Mouse (Mus musculus) 3T3-L1 (cell line): ENCODE data around the gene Alg11.

Source experiments
- DNase-seq: peaks from one replicate; pipeline ENCODE4 v3.0.0-alpha.2; 2015; ENCODE audit warnings: low read depth, low spot score

The Alg11 gene

GRCm38 (mm10) chr8:22060446-22060889, at the start of gene Alg11:
Gene Alg11, plus strand, starts transcription at chr8:22060721.
- peak; percentile 98 for DNase-seq

- DNase-seq, result no peak
Observed at GRCm38 (mm10) chr8:22013034-22013707, 47.4 kb upstream of the Alg11 start.

- DNase-seq, result no peak
Observed at GRCm38 (mm10) chr8:22017731-22018130, 42.8 kb upstream of the Alg11 start.

- no peak for DNase-seq
Observed at GRCm38 (mm10) chr8:22019498-22019897, 41.0 kb upstream of the Alg11 start.

- DNase-seq, result no peak
Observed at GRCm38 (mm10) chr8:22022244-22022643, 38.3 kb upstream of the Alg11 start.

- DNase-seq, result no peak
Observed at GRCm38 (mm10) chr8:22025241-22025640, 35.3 kb upstream of the Alg11 start.

- DNase-seq, result no peak
Observed at GRCm38 (mm10) chr8:22028973-22029372, 31.5 kb upstream of the Alg11 start.

- DNase-seq, result no peak
Observed at GRCm38 (mm10) chr8:22030990-22031389, 29.5 kb upstream of the Alg11 start.

- no peak for DNase-seq
Observed at GRCm38 (mm10) chr8:22036137-22036536, 24.4 kb upstream of the Alg11 start.

GRCm38 (mm10) chr8:22037022-22037421, 23.5 kb upstream of the Alg11 start:
- DNase-seq, result no peak

GRCm38 (mm10) chr8:22039468-22040152, 20.9 kb upstream of the Alg11 start:
- DNase-seq, result no peak

GRCm38 (mm10) chr8:22040153-22040509, 20.4 kb upstream of the Alg11 start:
- no peak for DNase-seq

GRCm38 (mm10) chr8:22042515-22042914, 18.0 kb upstream of the Alg11 start:
- DNase-seq, result no peak

- no peak for DNase-seq
Observed at GRCm38 (mm10) chr8:22043706-22044105, 16.8 kb upstream of the Alg11 start.

- peak; percentile 66 for DNase-seq
Observed at GRCm38 (mm10) chr8:22047699-22048464, 12.6 kb upstream of the Alg11 start.

GRCm38 (mm10) chr8:22054674-22055491, 5.6 kb upstream of the Alg11 start:
- no peak for DNase-seq

GRCm38 (mm10) chr8:22055492-22055877, 5.0 kb upstream of the Alg11 start:
- no peak for DNase-seq

- DNase-seq, result no peak
Observed at GRCm38 (mm10) chr8:22056850-22057249, 3.7 kb upstream of the Alg11 start.

GRCm38 (mm10) chr8:22058368-22058767, 2.2 kb upstream of the Alg11 start:
- DNase-seq, result no peak

GRCm38 (mm10) chr8:22059153-22059738, 1.3 kb upstream of the Alg11 start:
- no peak for DNase-seq

GRCm38 (mm10) chr8:22059821-22060445, 588 bp upstream of the Alg11 start, which contains the start of gene Atp7b:
Gene Atp7b, minus strand, starts transcription at chr8:22060305.
- no peak for DNase-seq
